Mouse (Mus musculus) small intestine, adult 2 months (tissue): ENCODE results near the gene Rbmxl1.

Experiments used
- CTCF ChIP-seq: fragments of 200-500 bp; IDR thresholded peaks from 2 replicates; pipeline ENCODE4 v1.5.1; 2012; ENCODE audit warnings: low read depth, mild to moderate bottlenecking, control low read depth, inconsistent platforms, low read length, moderate library complexity, mixed read lengths; ENCODE audit not compliant: insufficient replicate concordance, insufficient read length; ENCODE audit errors: extremely low read depth
- POLR2A ChIP-seq: fragments of 200-500 bp; IDR thresholded peaks from 2 replicates; pipeline ENCODE4 v1.6.1; 2012; ENCODE audit warnings: low read depth, mild to moderate bottlenecking, control low read depth, inconsistent platforms, low read length, moderate library complexity

- TF ChIP-seq CTCF (no peak), POLR2A (no peak)
Observed at GRCm38 (mm10) chr8:78463941-78464340, 44.8 kb downstream of the Rbmxl1 start.
